8 mouse cellular contexts compared by ENCODE assay signal in the genomic region with DNA sequence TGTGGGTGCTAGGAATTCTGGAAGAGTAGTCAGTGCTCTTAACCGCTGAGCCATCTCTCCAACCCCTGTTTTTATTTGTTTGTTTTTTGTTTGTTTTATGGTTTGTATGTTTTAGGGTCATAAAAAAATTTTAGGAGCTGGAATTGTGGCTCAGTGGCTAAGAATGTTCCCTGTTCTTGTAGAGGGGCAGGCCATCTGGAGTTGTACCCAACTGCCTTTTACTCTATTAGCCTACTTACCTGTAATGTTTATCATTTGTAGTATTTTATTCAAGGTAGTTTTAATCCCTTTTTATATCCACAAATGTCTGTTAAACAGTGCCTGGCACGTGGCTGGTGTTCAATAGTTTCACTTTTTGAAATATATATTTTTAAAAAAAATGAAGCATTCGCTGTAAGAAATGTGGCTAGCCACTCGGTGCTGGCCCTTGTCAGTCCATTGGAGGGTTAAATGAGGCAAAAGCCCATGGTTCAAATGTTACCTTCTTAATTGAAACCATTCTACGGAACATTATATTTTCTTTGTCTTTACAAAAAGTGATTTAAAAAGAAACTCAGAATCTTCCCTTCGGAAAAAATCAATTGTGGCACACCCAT. TPM values are rescaled to one million over a fixed set of nuclear protein-coding genes. Genes with fewer than 3 reads are reported as not detected.
A peak's percentile ranks its signal among the peaks of the same experiment; 100 is the strongest.
DNase-seq lines count a peak whose midpoint lies in the region; ATAC-seq and TF ChIP-seq lines count a peak whose summit lies in the region.

No protein-coding gene starts in this region.

- H3K36me3 ChIP-seq in lung, embryonic 14.5 days (ENCODE audit: insufficient read depth), result no peaks in the 10 kb centered on the region
- H3K36me3 ChIP-seq in embryonic facial prominence, embryonic 15.5 days, result no peaks in the 10 kb centered on the region
- H3K36me3 ChIP-seq in intestine, embryonic 16.5 days (ENCODE audit: control insufficient read depth, insufficient read depth, low read length), result no peaks in the 10 kb centered on the region
- no peaks in the 10 kb centered on the region for H3K36me3 ChIP-seq in neural tube, embryonic 13.5 days

- peak; percentile 26; the same call in 1 of the 2 replicates for ATAC-seq in lung, embryonic 14.5 days (ENCODE audit: insufficient read depth)
- ATAC-seq in embryonic facial prominence, embryonic 15.5 days (ENCODE audit: insufficient number of reproducible peaks, low FRiP score, low TSS enrichment, low read depth), result 0 out of 2 replicates have a peak, but pooled peaks have one; percentile 1
- ATAC-seq in intestine, embryonic 16.5 days, result peak; percentile 29
- ATAC-seq in neural tube, embryonic 13.5 days (ENCODE audit: low read depth), result peak; percentile 30
- ATAC-seq in frontal cortex, adult (ENCODE audit: low TSS enrichment), result no peak

- H3K4me3 ChIP-seq in lung, embryonic 14.5 days (ENCODE audit: low read depth, low read length), result peak overlapping the region; percentile 72
- peak overlapping the region; percentile 96 for H3K4me3 ChIP-seq in embryonic facial prominence, embryonic 15.5 days (replicated peaks)
- peak overlapping the region; percentile 96 for H3K4me3 ChIP-seq in intestine, embryonic 16.5 days (ENCODE audit: low read length)
- peak overlapping the region; percentile 94 for H3K4me3 ChIP-seq in neural tube, embryonic 13.5 days

- H3K9ac ChIP-seq in lung, embryonic 14.5 days, result peak overlapping the region; percentile 27; the same call in 1 of the 2 replicates
- no peak overlapping the region for H3K9ac ChIP-seq in embryonic facial prominence, embryonic 15.5 days
- H3K9ac ChIP-seq in intestine, embryonic 16.5 days (ENCODE audit: low read depth, low read length), result peak overlapping the region; percentile 54; the same call in 1 of the 2 replicates
- H3K9ac ChIP-seq in neural tube, embryonic 13.5 days, result peak overlapping the region; percentile 41; the same call in 1 of the 2 replicates

- TF ChIP-seq CTCF in lung, embryonic 14.5 days (IDR thresholded peaks at IDR 0.05; ENCODE audit: low read depth), result no peak

- peaks cover 8% of the 10 kb centered on the region; the same call in 1 of the 2 replicates for H3K4me1 ChIP-seq in lung, embryonic 14.5 days (ENCODE audit: insufficient read depth)
- peaks cover 17% of the 10 kb centered on the region for H3K4me1 ChIP-seq in embryonic facial prominence, embryonic 15.5 days
- H3K4me1 ChIP-seq in intestine, embryonic 16.5 days (ENCODE audit: control insufficient read depth, insufficient read depth, low read length), result peaks cover 6% of the 10 kb centered on the region; the same call in 1 of the 2 replicates
- H3K4me1 ChIP-seq in neural tube, embryonic 13.5 days (replicated peaks), result peaks cover 25% of the 10 kb centered on the region

- no peak overlapping the region for H3K27ac ChIP-seq in lung, embryonic 14.5 days (ENCODE audit: low read depth)
- H3K27ac ChIP-seq in embryonic facial prominence, embryonic 15.5 days (replicated peaks), result peak overlapping the region; percentile 97
- peak overlapping the region; percentile 61; the same call in 1 of the 2 replicates for H3K27ac ChIP-seq in intestine, embryonic 16.5 days (ENCODE audit: low read length)
- H3K27ac ChIP-seq in neural tube, embryonic 13.5 days (replicated peaks), result peak overlapping the region; percentile 99

- no peaks in the 10 kb centered on the region for H3K9me3 ChIP-seq in lung, embryonic 14.5 days (ENCODE audit: low read depth, low read length)
- H3K9me3 ChIP-seq in embryonic facial prominence, embryonic 15.5 days (replicated peaks), result no peaks in the 10 kb centered on the region
- H3K9me3 ChIP-seq in intestine, embryonic 16.5 days (ENCODE audit: control insufficient read depth, low read length), result no peaks in the 10 kb centered on the region
- H3K9me3 ChIP-seq in neural tube, embryonic 13.5 days, result no peaks in the 10 kb centered on the region

- no peak for DNase-seq in lung, embryonic 14.5 days
- no peak for DNase-seq in lung, postnatal 14 days
- no peak for DNase-seq in cerebellum, adult 9-11 months
- DNase-seq in frontal cortex, adult 2 months (ENCODE audit: extremely low spot score in 1 of 2, low spot score in 1 of 2), result no peak

- no peaks in the 10 kb centered on the region for H3K27me3 ChIP-seq in lung, embryonic 14.5 days (ENCODE audit: insufficient read depth, low read length)
- H3K27me3 ChIP-seq in embryonic facial prominence, embryonic 15.5 days, result no peaks in the 10 kb centered on the region
- H3K27me3 ChIP-seq in intestine, embryonic 16.5 days (replicated peaks; ENCODE audit: control insufficient read depth, insufficient read depth, low read length), result no peaks in the 10 kb centered on the region
- peaks cover 11% of the 10 kb centered on the region; the same call in 1 of the 2 replicates for H3K27me3 ChIP-seq in neural tube, embryonic 13.5 days

- H3K4me2 ChIP-seq in lung, embryonic 14.5 days, result peak overlapping the region; percentile 61
- H3K4me2 ChIP-seq in embryonic facial prominence, embryonic 15.5 days (replicated peaks), result peak overlapping the region; percentile 58
- H3K4me2 ChIP-seq in intestine, embryonic 16.5 days (ENCODE audit: low read depth, low read length), result peak overlapping the region; percentile 58
- peak overlapping the region; percentile 93 for H3K4me2 ChIP-seq in neural tube, embryonic 13.5 days

- 12% methylated on average over 6 of the region's 6 CpGs for whole genome bisulfite sequencing in lung, embryonic 14.5 days
- WGBS in embryonic facial prominence, embryonic 15.5 days, result 14% methylated on average over 6 of the region's 6 CpGs
- WGBS in intestine, embryonic 16.5 days, result 11% methylated on average over 6 of the region's 6 CpGs
- WGBS in neural tube, embryonic 13.5 days, result 13% methylated on average over 6 of the region's 6 CpGs

RNA-seq across cellular contexts. Expression of a gene that starts 0.5 kb away (rescaled TPM):
- 134 and 137 TPM in 2 replicates for polyA plus RNA-seq in lung, embryonic 14.5 days (2014; fragmentation: Nextera tagmentation; extraction: Ambion mirVana)
- 107 and 113 TPM in 2 replicates for polyA plus RNA-seq in embryonic facial prominence, embryonic 15.5 days (2015; fragmentation: Nextera tagmentation; extraction: Ambion mirVana)
- polyA plus RNA-seq in intestine, embryonic 16.5 days (2015; fragmentation: Nextera tagmentation; extraction: Ambion mirVana), result 112 and 117 TPM in 2 replicates
- 81.2 and 90.3 TPM in 2 replicates for polyA plus RNA-seq in neural tube, embryonic 13.5 days (2015; fragmentation: Nextera tagmentation; extraction: Ambion mirVana)
- 108 and 115 TPM in 2 replicates for polyA plus RNA-seq in frontal cortex, adult 2 months (2012; rRNA removed)

RNA-seq across cellular contexts. Expression of a gene that starts 27.2 kb away (rescaled TPM):
- polyA plus RNA-seq in lung, embryonic 14.5 days (2014; fragmentation: Nextera tagmentation; extraction: Ambion mirVana), result 48.3 and 56.9 TPM in 2 replicates
- 45.5 and 57.2 TPM in 2 replicates for polyA plus RNA-seq in embryonic facial prominence, embryonic 15.5 days (2015; fragmentation: Nextera tagmentation; extraction: Ambion mirVana)
- 26.4 and 28.6 TPM in 2 replicates for polyA plus RNA-seq in intestine, embryonic 16.5 days (2015; fragmentation: Nextera tagmentation; extraction: Ambion mirVana)
- 10.5 and 15.9 TPM in 2 replicates for polyA plus RNA-seq in neural tube, embryonic 13.5 days (2015; fragmentation: Nextera tagmentation; extraction: Ambion mirVana)
- polyA plus RNA-seq in frontal cortex, adult 2 months (2012; rRNA removed), result 28.0 and 29.5 TPM in 2 replicates

RNA-seq across cellular contexts. Expression of a gene that starts 45.1 kb away (rescaled TPM):
- polyA plus RNA-seq in lung, embryonic 14.5 days (2014; fragmentation: Nextera tagmentation; extraction: Ambion mirVana), result 148 TPM in 2 replicates
- 87.8 and 119 TPM in 2 replicates for polyA plus RNA-seq in embryonic facial prominence, embryonic 15.5 days (2015; fragmentation: Nextera tagmentation; extraction: Ambion mirVana)
- polyA plus RNA-seq in intestine, embryonic 16.5 days (2015; fragmentation: Nextera tagmentation; extraction: Ambion mirVana), result 353 and 370 TPM in 2 replicates
- polyA plus RNA-seq in neural tube, embryonic 13.5 days (2015; fragmentation: Nextera tagmentation; extraction: Ambion mirVana), result 1.4 and 3.8 TPM in 2 replicates
- 1.4 and 3.5 TPM in 2 replicates for polyA plus RNA-seq in frontal cortex, adult 2 months (2012; rRNA removed)

Comparison
In these comparisons a context has a peak if more than half of its experiments do, and no peak if none do; other contexts are left out.
1. RNA of a gene that starts 45.1 kb away (polyA plus RNA-seq): 353 to 370 TPM in intestine, embryonic 16.5 days, 148 TPM in lung, embryonic 14.5 days and 87.8 to 119 TPM in embryonic facial prominence, embryonic 15.5 days; 1.4 to 3.5 TPM in frontal cortex, adult 2 months and 1.4 to 3.8 TPM in neural tube, embryonic 13.5 days; every median in the first group is over 10 times any median in the second.
2. Peak in every context shown above with its lines, with median percentiles within 50 percentile points of each other: H3K4me2 ChIP-seq and H3K4me3 ChIP-seq.